Mouse (Mus musculus) CH12F3 (cell line): ENCODE results near the gene Commd8.
"Not testable (repeated sequence)": the region's sequence is repeated elsewhere in the genome, so short reads cannot be mapped to it uniquely, and the experiment has no call there.

Source experiments
- in situ Hi-C: fragments of 300-500 bp; cut with MboI; formaldehyde crosslinking; loops from 2 replicates; pipeline ENCODE4 v1.14.3; 2020; ENCODE audit warnings: low sequenced_read_pairs

Commd8 gene

DNA sequence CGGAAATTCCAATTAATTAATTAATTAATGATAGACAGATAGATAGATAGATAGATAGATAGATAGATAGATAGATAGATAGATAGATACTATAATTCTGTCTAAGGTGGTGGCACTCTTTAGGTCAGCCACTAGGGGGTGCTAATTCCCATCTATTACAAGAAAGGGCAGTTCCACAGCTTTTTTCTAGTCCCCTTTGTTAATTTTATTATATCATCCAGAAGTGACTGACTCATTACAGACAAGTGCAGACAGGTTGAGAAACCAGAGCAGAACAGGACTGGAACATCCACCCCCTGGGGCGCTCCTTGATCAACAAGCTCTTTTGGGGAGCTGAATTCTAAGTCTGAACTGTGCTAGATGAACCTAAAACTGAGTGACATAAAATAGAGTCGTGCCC, 4.7 kb upstream of the Commd8 start:
- in situ Hi-C loops = loop anchor here (10.0 kb wide), 1 partner anchor 92 kb away; no protein-coding TSS in a partner anchor

DNA sequence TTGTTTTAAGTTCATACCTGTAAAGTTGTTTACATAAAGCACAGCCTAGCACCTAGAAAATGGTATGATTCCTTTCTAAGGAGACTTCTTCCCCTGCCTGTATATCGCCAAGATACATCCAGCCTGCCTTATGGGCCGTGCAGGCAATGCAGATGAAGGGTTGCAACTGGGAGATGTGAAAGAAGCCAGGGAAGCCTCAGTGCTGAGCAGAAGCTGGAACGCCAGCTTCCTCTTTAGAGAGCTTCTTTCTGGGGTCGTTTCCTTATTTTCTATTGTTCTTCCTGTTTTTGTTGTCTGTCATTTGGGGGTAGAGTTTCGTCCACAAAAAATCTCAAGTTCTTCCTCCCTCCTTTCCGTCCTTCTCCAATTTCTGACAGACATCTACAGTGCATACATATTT, 2.1 kb upstream of the Commd8 start:
- in situ Hi-C loops = loop anchor here (10.0 kb wide), 1 partner anchor 95 kb away; no protein-coding TSS in a partner anchor

DNA sequence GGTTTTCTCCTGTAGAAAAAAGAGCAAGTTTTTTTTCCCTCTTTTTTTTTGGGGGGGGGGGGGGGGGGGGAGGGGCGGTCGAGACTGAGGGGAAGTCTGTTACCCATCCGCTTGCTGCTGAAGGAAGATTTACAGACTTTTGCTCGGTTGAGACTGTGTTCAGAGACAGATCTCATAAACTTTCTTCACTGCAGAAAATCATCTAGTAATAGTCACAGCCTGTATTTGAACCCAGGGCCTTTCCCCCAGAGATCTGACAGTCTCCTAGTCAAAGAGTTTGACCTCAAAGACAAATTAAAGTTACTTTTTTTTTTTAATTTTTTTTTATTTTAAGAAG, 264 bp upstream of the Commd8 start:
- in situ Hi-C loops = no loop called here

DNA sequence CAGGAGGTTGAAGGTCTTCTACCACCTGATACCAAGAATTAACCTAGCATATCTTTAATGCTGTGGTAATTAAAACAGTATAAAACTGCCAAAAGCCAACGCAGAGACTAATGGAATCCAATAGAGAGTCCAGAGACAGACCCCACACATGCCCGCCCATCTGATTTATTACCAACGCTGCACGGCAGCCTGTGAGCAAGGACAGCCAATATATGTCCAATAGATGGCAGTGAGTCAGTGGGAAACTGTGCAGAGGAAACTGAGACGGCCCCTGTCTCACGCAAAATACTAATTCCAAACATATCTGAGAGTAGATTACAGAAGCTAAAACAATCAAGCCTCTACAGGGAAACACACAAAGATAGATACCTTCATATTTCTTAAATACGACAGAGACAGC, 3.6 kb downstream of the Commd8 start:
- in situ Hi-C loops = no loop called here

DNA sequence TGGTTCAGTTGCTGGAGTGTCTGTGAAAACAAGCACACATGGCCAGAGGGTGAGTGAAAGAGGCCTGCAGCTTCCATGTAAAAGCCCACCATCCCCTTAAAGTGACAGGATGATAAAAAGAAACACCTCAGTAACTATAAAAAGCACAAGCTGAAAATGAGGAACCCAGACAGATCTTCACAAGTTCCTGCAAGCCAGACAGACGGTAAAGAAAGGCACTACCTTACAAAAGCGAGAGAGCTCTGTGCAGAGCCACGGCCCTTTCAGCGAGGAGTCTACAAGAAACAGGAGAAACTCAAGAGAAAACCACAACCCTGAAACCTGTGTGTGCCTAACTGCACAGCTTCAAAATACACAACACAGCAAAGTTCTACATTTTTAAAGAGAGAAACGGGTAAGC, 5.1 kb downstream of the Commd8 start:
- in situ Hi-C loops = no loop called here

DNA sequence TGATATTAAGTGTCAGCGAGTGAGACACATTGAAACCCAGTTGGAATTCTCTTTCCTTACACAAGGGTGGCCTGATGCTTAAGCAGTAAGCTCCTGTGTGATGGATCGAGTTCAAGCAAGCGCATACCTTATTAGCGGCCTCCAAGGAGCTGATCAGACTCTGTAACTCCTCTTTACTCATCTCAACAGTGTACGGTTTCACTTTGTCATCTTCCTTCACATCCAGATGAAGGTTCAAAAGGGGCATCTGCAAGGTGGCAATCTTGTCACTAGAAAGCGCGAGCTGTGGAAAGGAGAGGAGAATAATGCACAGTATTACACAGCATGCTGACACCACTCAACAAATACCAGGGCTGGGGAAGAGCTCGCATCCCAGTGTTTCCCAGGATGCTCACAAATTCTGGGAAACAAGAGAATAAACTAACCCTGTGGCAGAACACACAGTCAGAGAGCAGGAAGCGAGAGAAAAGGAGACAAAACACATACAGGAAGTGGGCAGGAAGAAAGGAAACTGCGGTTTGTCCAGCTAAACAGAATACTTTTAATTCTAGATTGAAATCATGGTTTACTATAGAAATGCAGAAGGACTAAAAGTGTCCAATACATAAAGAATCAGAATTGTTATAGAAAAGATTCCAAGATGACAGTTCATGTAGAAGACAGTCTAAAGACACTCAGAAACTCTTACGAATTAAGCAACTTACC, 7.1 kb downstream of the Commd8 start:
- in situ Hi-C loops = no loop called here

DNA sequence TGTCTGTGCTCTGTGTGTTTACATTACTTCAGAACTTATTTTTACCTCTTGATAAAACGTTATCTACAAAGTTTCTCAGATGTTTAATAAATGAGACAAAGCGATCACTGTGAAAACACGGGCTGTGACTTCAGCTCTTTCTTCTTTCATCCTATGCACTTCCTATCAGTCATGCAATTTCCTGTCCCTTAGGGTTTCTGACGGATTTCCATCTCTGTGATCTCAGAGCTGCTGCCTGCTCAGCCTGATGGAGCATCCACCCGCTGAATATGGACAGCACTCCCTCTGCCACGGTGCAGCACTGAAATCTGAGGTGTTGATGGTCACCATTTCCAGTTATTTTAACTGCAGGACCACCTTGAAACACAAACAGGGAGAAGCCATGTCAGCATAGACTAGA, 8.5 kb downstream of the Commd8 start:
- in situ Hi-C loops = no loop called here

DNA sequence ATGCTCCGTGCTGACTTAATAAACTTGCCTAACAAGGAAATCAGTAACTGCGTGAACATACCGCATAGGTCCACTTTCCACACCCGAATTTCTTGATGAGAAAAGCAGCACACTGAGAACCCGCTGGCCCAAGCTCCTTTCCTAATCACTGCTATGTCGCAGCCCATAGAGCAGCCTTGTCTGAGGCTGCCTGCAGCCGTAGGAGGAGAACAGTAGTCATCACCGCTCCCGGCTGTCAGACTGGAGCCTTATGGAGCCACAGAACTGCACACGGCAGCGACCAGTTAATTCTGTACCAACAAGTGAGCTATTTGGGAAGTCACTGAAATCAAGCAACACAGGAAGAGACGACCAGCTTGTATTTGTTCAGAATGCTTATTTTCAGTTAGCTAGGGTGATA, 9.3 kb downstream of the Commd8 start:
- in situ Hi-C loops = no loop called here

DNA sequence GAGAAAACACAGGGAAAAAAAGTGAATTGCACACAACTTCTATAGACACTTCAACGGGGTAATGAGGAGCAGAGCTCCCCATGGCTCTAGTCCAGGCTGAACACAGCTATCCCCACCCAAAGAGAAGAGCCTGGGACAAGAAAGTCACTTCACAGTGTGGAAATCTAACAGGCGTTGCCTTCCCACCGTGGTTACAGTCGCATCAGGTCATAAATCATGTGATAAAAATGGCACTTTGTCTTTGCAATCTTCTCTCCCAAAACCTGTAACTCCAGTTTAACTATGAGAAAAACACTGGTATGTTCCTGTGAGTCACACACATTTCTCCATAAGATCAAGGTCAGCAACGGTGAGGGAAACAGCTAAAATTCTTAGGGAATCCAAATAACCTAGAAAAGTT, 11.4 kb downstream of the Commd8 start:
- in situ Hi-C loops = no loop called here

DNA sequence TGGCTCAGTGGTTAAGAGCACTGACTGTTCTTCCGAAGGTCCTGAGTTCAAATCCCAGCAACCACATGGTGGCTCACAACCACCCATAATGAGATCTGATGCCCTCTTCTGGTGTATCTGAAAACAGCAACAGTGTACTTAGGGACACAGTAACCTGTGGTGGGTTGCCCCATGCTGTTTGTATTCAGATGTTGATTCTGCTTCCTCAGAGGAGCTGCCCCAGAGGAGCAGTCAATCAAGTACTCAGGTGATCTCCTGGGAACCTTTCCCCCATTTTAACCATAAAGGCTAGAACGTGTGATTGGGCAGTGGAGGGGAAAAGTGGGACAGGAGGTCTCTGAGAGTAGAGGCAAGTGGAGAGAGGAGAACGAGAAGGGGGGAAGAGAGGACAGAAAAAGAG, 12.3 kb downstream of the Commd8 start:
- in situ Hi-C loops = not testable (repeated sequence)

DNA sequence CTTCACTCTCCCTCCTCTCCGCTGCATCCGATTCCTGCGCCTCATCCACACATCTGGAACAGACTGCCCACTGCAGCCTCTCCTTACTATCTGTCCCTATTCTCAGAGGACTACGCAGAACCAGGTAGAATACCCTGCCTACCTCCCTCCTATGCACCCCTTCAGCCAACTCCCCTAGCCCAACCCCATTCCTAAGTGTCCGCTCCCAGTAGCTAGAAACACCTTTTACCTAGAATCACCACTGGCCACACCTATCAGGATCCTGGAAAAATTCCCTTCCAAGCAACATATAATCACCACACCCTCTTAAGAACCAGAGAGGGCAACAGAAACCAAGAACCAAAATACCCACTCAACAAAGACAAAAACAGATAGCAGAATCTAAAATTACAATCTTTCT, 17.1 kb downstream of the Commd8 start:
- in situ Hi-C loops = no loop called here

DNA sequence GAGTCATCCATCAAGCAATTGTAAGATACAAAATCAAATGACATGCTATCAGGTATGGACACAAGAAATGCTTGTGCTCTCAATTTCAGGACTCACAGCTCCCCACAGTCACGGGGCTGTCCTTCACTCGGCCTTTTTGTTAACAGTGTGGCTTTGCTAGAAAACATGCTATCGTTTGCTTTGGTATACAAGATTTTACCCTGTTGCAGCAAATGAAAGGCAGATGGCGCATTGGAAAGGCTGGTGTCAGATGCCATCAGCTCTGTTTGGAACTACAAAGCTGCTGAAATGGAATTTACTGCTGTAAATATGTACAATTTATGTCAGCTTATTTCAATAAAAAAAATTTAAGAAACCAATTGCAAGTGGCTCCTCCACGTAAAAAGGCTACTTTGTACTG, 19.3 kb downstream of the Commd8 start:
- in situ Hi-C loops = no loop called here

DNA sequence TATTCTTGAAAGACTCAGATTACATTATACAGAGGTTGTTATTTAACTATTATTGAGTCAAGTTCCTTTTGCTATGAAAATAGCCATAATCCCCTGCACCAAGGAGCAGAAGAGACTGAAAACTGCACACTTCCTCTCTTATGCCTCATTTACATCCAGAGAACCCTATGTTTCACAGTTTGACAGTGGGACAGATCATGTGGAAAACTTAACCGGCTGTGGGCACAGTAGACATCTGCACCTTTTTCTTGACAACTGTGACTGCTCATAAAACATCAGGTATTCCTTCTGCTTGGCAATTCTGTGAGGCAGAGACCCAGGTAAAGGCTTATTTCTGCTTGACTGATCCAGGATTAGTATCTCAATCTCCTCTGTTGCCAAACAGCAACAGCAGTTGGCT, 28.4 kb downstream of the Commd8 start:
- in situ Hi-C loops = no loop called here

DNA sequence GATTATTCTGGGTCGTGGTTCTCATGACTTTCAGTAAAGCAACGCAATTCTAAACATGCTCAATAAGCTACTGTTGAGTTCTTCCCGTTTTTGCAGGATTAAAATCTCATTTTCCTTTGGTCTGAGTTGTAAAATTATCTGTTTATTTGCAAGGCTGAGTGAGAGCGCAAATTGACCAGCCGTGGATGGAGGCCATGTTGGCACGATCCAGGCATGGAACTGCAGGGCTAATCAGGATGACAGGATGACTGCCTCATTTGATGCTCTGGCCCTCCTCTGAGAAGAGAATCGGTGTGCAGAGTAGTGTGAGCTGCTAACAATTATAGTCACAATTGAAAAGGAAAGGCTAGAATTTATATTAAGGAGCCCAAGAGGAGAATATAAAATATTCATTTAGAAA, 29.7 kb downstream of the Commd8 start:
- in situ Hi-C loops = no loop called here

DNA sequence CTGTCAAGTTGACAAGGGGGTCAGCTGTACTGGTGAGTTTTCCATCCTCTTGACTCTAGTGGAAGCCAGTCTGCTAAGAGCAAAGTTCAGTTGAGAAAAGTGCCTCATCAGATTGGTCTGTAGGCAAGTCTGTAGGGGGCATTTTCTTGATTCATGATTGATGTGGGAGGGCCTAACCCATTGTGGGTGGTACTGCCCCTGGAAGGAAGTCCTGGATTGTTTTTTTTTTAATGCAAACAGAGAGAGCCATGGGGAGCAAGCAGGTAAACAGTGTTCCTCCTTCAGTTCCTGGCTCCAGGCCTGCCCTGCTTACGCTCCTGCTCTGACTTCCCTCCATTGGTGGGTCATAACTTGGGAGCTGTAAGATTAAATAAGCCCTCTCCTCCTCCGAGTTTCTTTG, 34.1 kb downstream of the Commd8 start:
- in situ Hi-C loops = no loop called here

DNA sequence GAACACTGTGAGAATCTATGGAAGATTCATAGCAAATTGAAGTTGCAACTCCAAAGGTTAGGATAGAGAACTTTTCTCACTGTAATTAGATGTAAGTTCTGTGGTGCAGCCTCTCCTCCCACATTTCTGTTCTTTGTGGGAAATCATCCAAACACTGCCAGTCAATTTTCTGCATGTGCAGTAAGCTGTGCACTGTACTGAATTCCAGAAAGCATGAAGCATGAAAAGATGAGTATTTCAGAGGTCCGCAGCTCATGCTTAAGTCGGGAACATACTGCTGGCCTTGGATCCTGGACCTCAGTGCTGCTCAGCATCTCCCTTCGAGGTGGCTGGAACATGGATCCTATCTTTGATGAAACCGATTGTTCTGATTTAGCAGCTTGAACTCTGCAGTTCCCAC, 41.3 kb downstream of the Commd8 start:
- in situ Hi-C loops = no loop called here

DNA sequence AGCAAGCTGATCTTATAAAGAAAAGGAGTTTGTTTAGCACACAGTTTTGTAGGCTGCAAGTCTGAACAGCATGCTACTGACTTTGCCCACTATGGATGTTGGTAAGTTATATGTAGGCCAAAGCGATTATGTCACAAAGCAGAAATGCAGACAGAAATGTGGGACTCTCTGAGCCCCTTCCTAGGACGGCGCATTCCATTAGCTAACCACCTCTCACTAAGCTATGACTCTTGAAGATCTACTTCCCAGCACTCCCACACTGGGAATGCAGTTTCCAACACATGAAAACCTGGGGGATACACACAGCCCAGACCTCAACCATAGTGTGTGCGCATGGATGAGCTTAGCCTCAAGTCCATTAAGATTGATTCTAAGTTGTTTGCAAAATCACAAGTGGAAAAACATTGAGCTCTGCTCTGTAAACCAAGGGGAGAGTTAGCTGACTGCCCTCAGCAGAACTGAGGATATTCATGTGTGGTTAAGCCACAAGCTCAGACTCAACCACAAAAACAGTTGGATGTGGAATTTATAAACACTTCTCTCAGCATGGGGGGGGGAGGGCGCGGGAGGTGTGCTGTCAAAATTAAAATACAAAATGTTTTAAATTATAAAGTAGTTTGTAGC, 45.5 kb downstream of the Commd8 start:
- in situ Hi-C loops = no loop called here
